Comparison of ENCODE assay signal across 8 mouse cellular contexts in the genomic region with DNA sequence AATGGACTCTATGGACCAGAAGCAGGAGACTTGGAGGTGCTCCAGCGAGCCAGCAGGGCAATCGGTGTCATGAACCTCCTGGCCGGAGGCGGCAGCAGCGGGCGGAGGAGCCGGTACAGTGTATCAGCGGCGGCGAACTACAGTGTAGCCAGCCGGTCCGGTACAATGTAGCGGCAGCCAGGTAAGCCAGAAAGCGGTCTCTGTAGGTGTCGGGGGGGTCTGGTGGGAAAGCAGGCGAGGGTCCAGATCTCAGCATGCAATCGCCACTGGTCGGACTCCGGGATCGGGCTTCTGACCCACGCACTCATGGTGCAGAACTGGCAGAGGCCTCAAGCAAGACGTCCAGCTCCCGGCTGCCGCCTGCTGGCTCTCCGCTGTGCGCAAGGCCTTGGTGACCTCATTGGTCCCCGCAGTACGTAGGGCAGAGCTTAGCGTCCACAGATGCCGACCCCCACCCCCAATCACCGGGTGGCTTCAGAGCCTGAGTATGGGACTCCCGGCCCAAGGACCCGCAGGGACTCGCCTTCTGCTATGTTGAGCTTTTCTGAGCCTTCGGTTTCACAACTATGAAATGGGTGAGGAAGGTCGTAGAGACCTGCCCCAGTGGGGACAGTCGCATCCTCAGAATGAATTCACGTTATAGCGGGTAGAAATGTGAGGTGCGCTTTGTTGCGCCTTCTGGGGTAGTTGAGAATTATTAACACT. TPM values are rescaled to one million over a fixed set of nuclear protein-coding genes. Genes with fewer than 3 reads are reported as not detected.
DNase-seq lines count a peak whose midpoint lies in the region; ATAC-seq and TF ChIP-seq lines count a peak whose summit lies in the region.

No protein-coding gene starts in this region.

- 2% methylated on average over 41 of the region's 41 CpGs for WGBS in heart, embryonic 11.5 days (ENCODE audit: insufficient replicate concordance)
- under 1% methylated on average over 41 of the region's 41 CpGs for WGBS in kidney, embryonic 16.5 days
- WGBS in liver, adult 2 months: under 1% methylated on average over 41 of the region's 41 CpGs

- TF ChIP-seq CTCF in C2C12 (IDR thresholded peaks at IDR 0.05; ENCODE audit: control insufficient read depth, insufficient read depth, insufficient read length): peak; percentile 94
- peak; percentile 67 for TF ChIP-seq CTCF in brain, embryonic 14.5 days (IDR thresholded peaks at IDR 0.05; ENCODE audit: borderline replicate concordance, extremely low read depth, insufficient read depth, insufficient read length)
- peak; percentile 87 for TF ChIP-seq CTCF in liver, adult 2 months (IDR thresholded peaks at IDR 0.05; ENCODE audit: low read depth, low read length)

- peak; percentile 85 for ATAC-seq in heart, embryonic 11.5 days (replicated peaks; ENCODE audit: insufficient number of reproducible peaks, low FRiP score, low TSS enrichment)
- ATAC-seq in kidney, embryonic 16.5 days (ENCODE audit: low FRiP score, low TSS enrichment): peak; percentile 95

- peak; percentile 96 for DNase-seq in brain, embryonic 14.5 days (ENCODE audit: low read depth)
- peak; percentile 85 for DNase-seq in liver, adult 2 months (ENCODE audit: extremely low read depth, low read depth, low spot score)
- peak; percentile 93 for DNase-seq in splenic B cell, adult 2 months (ENCODE audit: low read depth, low spot score)

- H3ac ChIP-seq in C2C12 (ENCODE audit: control insufficient read depth, insufficient read length, low read depth) (peak overlapping the region; percentile 84), myocyte (ENCODE audit: control insufficient read depth, insufficient read length) (peak overlapping the region; percentile 45)

- peak overlapping the region; percentile 91 for H3K9ac ChIP-seq in heart, embryonic 11.5 days (ENCODE audit: low read depth, low read length)
- peak overlapping the region; percentile 81 for H3K9ac ChIP-seq in kidney, embryonic 16.5 days (replicated peaks; ENCODE audit: low read length)
- H3K9ac ChIP-seq in liver, adult 2 months (ENCODE audit: low read depth, low read length): peak overlapping the region; percentile 95

- peak overlapping the region; percentile 84 for H3K27ac ChIP-seq in heart, embryonic 11.5 days (ENCODE audit: low read depth, low read length)
- H3K27ac ChIP-seq in kidney, embryonic 16.5 days (ENCODE audit: low read length): peak overlapping the region; percentile 63
- H3K27ac ChIP-seq in liver, adult 2 months (replicated peaks; ENCODE audit: insufficient read depth, low read depth, low read length): peak overlapping the region; percentile 94

- H3K36me3 ChIP-seq in C2C12 (ENCODE audit: control insufficient read depth, insufficient read depth): no peaks in the 10 kb centered on the region
- H3K36me3 ChIP-seq in erythroblast, embryonic 14.5 days (ENCODE audit: control insufficient read depth): peaks cover 6% of the 10 kb centered on the region
- H3K36me3 ChIP-seq in heart, embryonic 11.5 days (ENCODE audit: control insufficient read depth, insufficient read depth, low read length): no peaks in the 10 kb centered on the region
- H3K36me3 ChIP-seq in kidney, embryonic 16.5 days (ENCODE audit: insufficient read depth, low read length): no peaks in the 10 kb centered on the region
- no peaks in the 10 kb centered on the region for H3K36me3 ChIP-seq in liver, adult 2 months (ENCODE audit: control insufficient read depth, insufficient read depth, low read length)
- no peaks in the 10 kb centered on the region for H3K36me3 ChIP-seq in myocyte (ENCODE audit: control insufficient read depth, insufficient read depth)
- no peaks in the 10 kb centered on the region for H3K36me3 ChIP-seq in splenic B cell, adult 2 months (ENCODE audit: control insufficient read depth, insufficient read depth, low read length, poor library complexity, severe bottlenecking)

- H3K27me3 ChIP-seq in C2C12 (ENCODE audit: control insufficient read depth, insufficient read depth, insufficient read length) (no peaks in the 10 kb centered on the region), myocyte (ENCODE audit: control insufficient read depth, insufficient read depth, insufficient read length) (no peaks in the 10 kb centered on the region)
- H3K27me3 ChIP-seq in erythroblast, embryonic 14.5 days (ENCODE audit: control insufficient read depth): no peaks in the 10 kb centered on the region
- H3K27me3 ChIP-seq in heart, embryonic 11.5 days (ENCODE audit: control insufficient read depth, insufficient read depth, low read length): no peaks in the 10 kb centered on the region
- H3K27me3 ChIP-seq in kidney, embryonic 16.5 days (ENCODE audit: insufficient read depth, low read length): no peaks in the 10 kb centered on the region
- no peaks in the 10 kb centered on the region for H3K27me3 ChIP-seq in liver, adult 2 months (ENCODE audit: control insufficient read depth, insufficient read depth, low read length)
- H3K27me3 ChIP-seq in splenic B cell, adult 2 months (ENCODE audit: control insufficient read depth, insufficient read depth, low read length, poor library complexity, severe bottlenecking): no peaks in the 10 kb centered on the region

- H3K79me2 ChIP-seq in C2C12 (ENCODE audit: control insufficient read depth, insufficient read depth) (no peaks in the 10 kb centered on the region), myocyte (ENCODE audit: control insufficient read depth, insufficient read depth) (no peaks in the 10 kb centered on the region)
- peaks cover 3% of the 10 kb centered on the region; the same call in 1 of the 2 replicates for H3K79me2 ChIP-seq in liver, adult 2 months (ENCODE audit: control insufficient read depth, insufficient read depth, low read length)

- peaks cover 26% of the 10 kb centered on the region for H3K4me1 ChIP-seq in erythroblast, embryonic 14.5 days (ENCODE audit: control insufficient read depth)
- peaks cover 22% of the 10 kb centered on the region for H3K4me1 ChIP-seq in heart, embryonic 11.5 days (ENCODE audit: control insufficient read depth, insufficient read depth, low read length)
- peaks cover 8% of the 10 kb centered on the region; the same call in 1 of the 2 replicates for H3K4me1 ChIP-seq in kidney, embryonic 16.5 days (ENCODE audit: insufficient read depth, low read length)
- peaks cover 7% of the 10 kb centered on the region for H3K4me1 ChIP-seq in liver, adult 2 months (ENCODE audit: control insufficient read depth, insufficient read depth, low read length)

- H3K79me3 ChIP-seq in C2C12 (ENCODE audit: low read depth): no peaks in the 10 kb centered on the region

- peak; percentile 10; the same call in 1 of the 2 replicates for TF ChIP-seq POLR2A in brain, embryonic 14.5 days (IDR thresholded peaks at IDR 0.05; ENCODE audit: borderline replicate concordance, extremely low read depth, insufficient read depth, insufficient read length, poor library complexity, severe bottlenecking)
- TF ChIP-seq POLR2A in liver, adult 2 months (IDR thresholded peaks at IDR 0.05; ENCODE audit: extremely low read depth, insufficient read depth, low read length): no peak
- TF ChIP-seq POLR2A in myocyte (IDR thresholded peaks at IDR 0.05; ENCODE audit: insufficient read length, low read depth): peak; percentile 38

- no peaks in the 10 kb centered on the region for H3K9me3 ChIP-seq in erythroblast, embryonic 14.5 days (ENCODE audit: control insufficient read depth, low read length)
- H3K9me3 ChIP-seq in heart, embryonic 11.5 days (replicated peaks; ENCODE audit: control insufficient read depth, low read length): no peaks in the 10 kb centered on the region
- H3K9me3 ChIP-seq in kidney, embryonic 16.5 days (ENCODE audit: low read length): no peaks in the 10 kb centered on the region

- peak overlapping the region; percentile 76 for H3K4me2 ChIP-seq in heart, embryonic 11.5 days
- H3K4me2 ChIP-seq in kidney, embryonic 16.5 days (replicated peaks; ENCODE audit: low read depth, low read length): peak overlapping the region; percentile 56
- peak overlapping the region; percentile 79 for H3K4me2 ChIP-seq in myocyte (ENCODE audit: low read depth)

- H3K4me3 ChIP-seq in C2C12 (ENCODE audit: insufficient read depth, poor library complexity, severe bottlenecking): peak overlapping the region; percentile 49
- peak overlapping the region; percentile 84 for H3K4me3 ChIP-seq in erythroblast, embryonic 14.5 days (replicated peaks)
- peak overlapping the region; percentile 56 for H3K4me3 ChIP-seq in heart, embryonic 11.5 days (ENCODE audit: low read depth, low read length)
- peak overlapping the region; percentile 62 for H3K4me3 ChIP-seq in kidney, embryonic 16.5 days (ENCODE audit: low read length)
- H3K4me3 ChIP-seq in liver, adult 2 months (ENCODE audit: insufficient read depth, low read depth, low read length): peak overlapping the region; percentile 96
- H3K4me3 ChIP-seq in myocyte: peak overlapping the region; percentile 32

RNA-seq across cellular contexts. Expression of gene Def8, which starts 19.7 kb away (rescaled TPM):
- polyA plus RNA-seq in C2C12 (2012; fragmentation: generic; extraction: Trizol): 23.9 TPM
- polyA plus RNA-seq in brain, embryonic 14.5 days (2012; rRNA removed): 53.2 and 55.5 TPM in 2 replicates
- polyA plus RNA-seq in erythroblast, embryonic 14.5 days (2012): 0.29 and 0.52 TPM in 2 replicates
- 32.2 and 36.1 TPM in 2 replicates for polyA plus RNA-seq in heart, embryonic 11.5 days (2014; fragmentation: Nextera tagmentation; extraction: Ambion mirVana)
- polyA plus RNA-seq in kidney, embryonic 16.5 days (2015; fragmentation: Nextera tagmentation; extraction: Ambion mirVana): 43.7 and 44.4 TPM in 2 replicates
- total RNA-seq in liver, adult 2 months (2014; rRNA removed): 20.5 and 20.6 TPM in 2 replicates
- 32.2 and 33.5 TPM in 2 replicates for polyA plus RNA-seq in liver, adult 2 months (2012; rRNA removed)
- 19.6 TPM for polyA plus RNA-seq in myocyte (2012; fragmentation: generic; extraction: Trizol)

RNA-seq across cellular contexts. Expression of gene Tubb3, which starts 31.8 kb away (rescaled TPM):
- polyA plus RNA-seq in C2C12 (2012; fragmentation: generic; extraction: Trizol): 140 TPM
- polyA plus RNA-seq in brain, embryonic 14.5 days (2012; rRNA removed): 3,325 and 3,474 TPM in 2 replicates
- polyA plus RNA-seq in erythroblast, embryonic 14.5 days (2012): 0.02 and 0.09 TPM in 2 replicates
- 13.6 and 13.8 TPM in 2 replicates for polyA plus RNA-seq in heart, embryonic 11.5 days (2014; fragmentation: Nextera tagmentation; extraction: Ambion mirVana)
- 4.8 and 11.2 TPM in 2 replicates for polyA plus RNA-seq in kidney, embryonic 16.5 days (2015; fragmentation: Nextera tagmentation; extraction: Ambion mirVana)
- total RNA-seq in liver, adult 2 months (2014; rRNA removed): 0.67 TPM in 1 of 2 replicates, not detected in the other
- polyA plus RNA-seq in liver, adult 2 months (2012; rRNA removed): not detected in 2 replicates
- 85.5 TPM for polyA plus RNA-seq in myocyte (2012; fragmentation: generic; extraction: Trizol)

RNA-seq across cellular contexts. Expression of gene Afg3l1, which starts 34.7 kb away (rescaled TPM):
- polyA plus RNA-seq in C2C12 (2012; fragmentation: generic; extraction: Trizol) (35.9 TPM), myocyte (2012; fragmentation: generic; extraction: Trizol) (35.0 TPM)
- polyA plus RNA-seq in brain, embryonic 14.5 days (2012; rRNA removed): 31.8 and 35.3 TPM in 2 replicates
- 1.6 and 1.7 TPM in 2 replicates for polyA plus RNA-seq in erythroblast, embryonic 14.5 days (2012)
- polyA plus RNA-seq in heart, embryonic 11.5 days (2014; fragmentation: Nextera tagmentation; extraction: Ambion mirVana): 29.8 and 32.9 TPM in 2 replicates
- 59.4 and 65.9 TPM in 2 replicates for polyA plus RNA-seq in kidney, embryonic 16.5 days (2015; fragmentation: Nextera tagmentation; extraction: Ambion mirVana)
- total RNA-seq in liver, adult 2 months (2014; rRNA removed): 22.8 and 26.0 TPM in 2 replicates
- 36.3 and 37.8 TPM in 2 replicates for polyA plus RNA-seq in liver, adult 2 months (2012; rRNA removed)

RNA-seq across cellular contexts. Expression of gene Mc1r, which starts 36.1 kb away (rescaled TPM):
- polyA plus RNA-seq in C2C12 (2012; fragmentation: generic; extraction: Trizol): 0.01 TPM
- polyA plus RNA-seq in brain, embryonic 14.5 days (2012; rRNA removed): 0.05 and 0.08 TPM in 2 replicates
- 0.01 TPM in 1 of 2 replicates, not detected in the other for polyA plus RNA-seq in erythroblast, embryonic 14.5 days (2012)
- 0.06 TPM in 1 of 2 replicates, not detected in the other for polyA plus RNA-seq in heart, embryonic 11.5 days (2014; fragmentation: Nextera tagmentation; extraction: Ambion mirVana)
- polyA plus RNA-seq in kidney, embryonic 16.5 days (2015; fragmentation: Nextera tagmentation; extraction: Ambion mirVana): not detected in 2 replicates
- not detected in 2 replicates for total RNA-seq in liver, adult 2 months (2014; rRNA removed)
- polyA plus RNA-seq in liver, adult 2 months (2012; rRNA removed): not detected in 2 replicates
- 0.02 TPM for polyA plus RNA-seq in myocyte (2012; fragmentation: generic; extraction: Trizol)

Comparison
In these comparisons a context has a peak if more than half of its experiments do, and no peak if none do; other contexts are left out.
1. Peak in every context shown above with its lines: DNase-seq, ATAC-seq, H3K4me3 ChIP-seq and H3K27ac ChIP-seq.
2. H3K4me3 ChIP-seq: peak in every context shown above with its lines; median percentile 96 in liver, adult 2 months; 84 in erythroblast, embryonic 14.5 days; 62 in kidney, embryonic 16.5 days; 56 in heart, embryonic 11.5 days; 49 in C2C12; 32 in myocyte.
3. RNA of gene Def8, which starts 19.7 kb away (polyA plus RNA-seq): 53.2 to 55.5 TPM in brain, embryonic 14.5 days, 43.7 to 44.4 TPM in kidney, embryonic 16.5 days, 32.2 to 33.5 TPM in liver, adult 2 months, 32.2 to 36.1 TPM in heart, embryonic 11.5 days, 23.9 TPM in C2C12 (single experiment) and 19.6 TPM in myocyte (single experiment); 0.29 to 0.52 TPM in erythroblast, embryonic 14.5 days; every median in the first group is over 10 times any median in the second.
4. RNA of gene Tubb3, which starts 31.8 kb away (polyA plus RNA-seq): 3,325 to 3,474 TPM in brain, embryonic 14.5 days; 140 TPM in C2C12 (single experiment), 85.5 TPM in myocyte (single experiment), 13.6 to 13.8 TPM in heart, embryonic 11.5 days, 4.8 to 11.2 TPM in kidney, embryonic 16.5 days, 0.02 to 0.09 TPM in erythroblast, embryonic 14.5 days and not detected in liver, adult 2 months; every median in the first group is over 10 times any median in the second.
5. RNA of gene Afg3l1, which starts 34.7 kb away (polyA plus RNA-seq): 59.4 to 65.9 TPM in kidney, embryonic 16.5 days, 36.3 to 37.8 TPM in liver, adult 2 months, 35.9 TPM in C2C12 (single experiment), 31.8 to 35.3 TPM in brain, embryonic 14.5 days, 35.0 TPM in myocyte (single experiment) and 29.8 to 32.9 TPM in heart, embryonic 11.5 days; 1.6 to 1.7 TPM in erythroblast, embryonic 14.5 days; every median in the first group is over 10 times any median in the second.